In the genomic region with DNA sequence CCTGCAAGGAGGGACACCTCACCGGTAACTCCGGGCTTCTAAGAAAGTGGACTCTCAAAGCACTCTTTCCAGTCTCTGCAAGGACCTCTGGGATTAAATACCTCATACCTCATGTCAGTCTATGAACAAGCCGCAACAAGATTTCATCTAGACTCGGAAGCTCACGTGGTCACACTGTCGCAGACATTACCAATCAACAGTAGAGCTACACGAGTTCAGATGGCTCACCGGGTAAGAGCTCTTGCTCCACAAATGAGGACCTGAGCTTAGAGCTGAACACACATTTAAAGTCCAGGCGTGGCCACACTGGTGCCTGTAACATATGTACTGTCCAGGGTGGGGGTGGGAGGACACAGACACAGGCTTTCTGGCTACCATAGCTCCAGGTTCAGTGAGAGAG, we compare ENCODE assay signal across 20 mouse cellular contexts. TPM values are rescaled to one million over a fixed set of nuclear protein-coding genes. Genes with fewer than 3 reads are reported as not detected.
DNase-seq lines count a peak whose midpoint lies in the region; ATAC-seq and TF ChIP-seq lines count a peak whose summit lies in the region.
"Had no signal": no experiment of that assay in that cellular context is flagged by ENCODE, and none has a peak within 500 bp of the region (broad histone marks: within the 10 kb centered on the region; RNA-seq: fewer than 3 reads in every experiment).

No protein-coding gene starts in this region.

- no peaks in the 10 kb centered on the region for H3K9me3 ChIP-seq in embryonic facial prominence, embryonic 11.5 days (replicated peaks; ENCODE audit: control insufficient read depth, low read length)
- H3K9me3 ChIP-seq in embryonic facial prominence, embryonic 10.5 days: no peaks in the 10 kb centered on the region
- H3K9me3 ChIP-seq in heart, embryonic 15.5 days (replicated peaks): no peaks in the 10 kb centered on the region
- H3K9me3 ChIP-seq in lung, postnatal 0 days (ENCODE audit: low read length): no peaks in the 10 kb centered on the region
- H3K9me3 ChIP-seq: forebrain, embryonic 13.5 days; hindbrain, embryonic 13.5 days; kidney, embryonic 15.5 days had no signal

- no peaks in the 10 kb centered on the region for H3K36me3 ChIP-seq in embryonic facial prominence, embryonic 11.5 days (replicated peaks; ENCODE audit: control insufficient read depth, insufficient read depth, low read depth, low read length)
- H3K36me3 ChIP-seq in embryonic facial prominence, embryonic 10.5 days (replicated peaks): no peaks in the 10 kb centered on the region
- no peaks in the 10 kb centered on the region for H3K36me3 ChIP-seq in heart, embryonic 15.5 days
- no peaks in the 10 kb centered on the region for H3K36me3 ChIP-seq in lung, postnatal 0 days (ENCODE audit: insufficient read depth, low read length)
- H3K36me3 ChIP-seq: hindbrain, embryonic 13.5 days; kidney, embryonic 15.5 days; limb, embryonic 13.5 days had no signal

- no peak for TF ChIP-seq CTCF in lung, postnatal 0 days (IDR thresholded peaks at IDR 0.05)
- no peak for TF ChIP-seq CTCF in lung, adult 2 months (IDR thresholded peaks at IDR 0.05; ENCODE audit: insufficient read depth, low read length)

- TF ChIP-seq EP300 in lung, postnatal 0 days (IDR thresholded peaks at IDR 0.05): no peak

- intact Hi-C loops in heart, postnatal 36 days (cut with DNase I): no loop called here

- WGBS in embryonic facial prominence, embryonic 11.5 days: 86% methylated on average over 9 of the region's 9 CpGs
- WGBS in embryonic facial prominence, embryonic 10.5 days: 89% methylated on average over 9 of the region's 9 CpGs
- WGBS in heart, embryonic 15.5 days: 71% methylated on average over 9 of the region's 9 CpGs
- WGBS in lung, postnatal 0 days: 56% methylated on average over 9 of the region's 9 CpGs
- 64% methylated on average over 9 of the region's 9 CpGs for WGBS in lung, adult 2 months

- H3K27ac ChIP-seq in embryonic facial prominence, embryonic 11.5 days (replicated peaks; ENCODE audit: low read depth, low read length): no peak overlapping the region
- no peak overlapping the region for H3K27ac ChIP-seq in embryonic facial prominence, embryonic 10.5 days (replicated peaks)
- peak overlapping the region; percentile 25 for H3K27ac ChIP-seq in heart, embryonic 15.5 days
- no peak overlapping the region for H3K27ac ChIP-seq in lung, postnatal 0 days (ENCODE audit: low read length)
- H3K27ac ChIP-seq: forebrain, embryonic 13.5 days; hindbrain, embryonic 13.5 days; kidney, embryonic 15.5 days; limb, embryonic 13.5 days had no signal

- H3K9ac ChIP-seq in embryonic facial prominence, embryonic 11.5 days (replicated peaks; ENCODE audit: low read length): no peak overlapping the region
- H3K9ac ChIP-seq in heart, embryonic 15.5 days: no peak overlapping the region
- H3K9ac ChIP-seq in lung, postnatal 0 days (replicated peaks; ENCODE audit: low read depth): no peak overlapping the region
- H3K9ac ChIP-seq: forebrain, embryonic 13.5 days; hindbrain, embryonic 13.5 days; kidney, embryonic 15.5 days; limb, embryonic 13.5 days had no signal

- ATAC-seq in embryonic facial prominence, embryonic 11.5 days (replicated peaks; ENCODE audit: insufficient number of reproducible peaks, low FRiP score, low TSS enrichment, low read depth): no peak; the same call in 1 of the 2 replicates
- ATAC-seq in heart, embryonic 15.5 days (replicated peaks; ENCODE audit: insufficient number of reproducible peaks, insufficient read depth, low FRiP score, low read depth): no peak
- peak; percentile 64 for ATAC-seq in lung, postnatal 0 days
- ATAC-seq: CD4-positive, CD25-positive, alpha-beta regulatory T cell, adult 4 months; forebrain, embryonic 13.5 days; intestine, embryonic 16.5 days; midbrain, embryonic 16.5 days had no signal

- no peak overlapping the region for H3K4me3 ChIP-seq in embryonic facial prominence, embryonic 11.5 days (ENCODE audit: low read depth, low read length)
- no peak overlapping the region for H3K4me3 ChIP-seq in embryonic facial prominence, embryonic 10.5 days
- H3K4me3 ChIP-seq in heart, embryonic 15.5 days: no peak overlapping the region
- no peak overlapping the region for H3K4me3 ChIP-seq in lung, postnatal 0 days (ENCODE audit: low read depth, low read length)
- H3K4me3 ChIP-seq in lung, adult 2 months (replicated peaks; ENCODE audit: extremely low read depth, low read depth, low read length): no peak overlapping the region
- H3K4me3 ChIP-seq: forebrain, embryonic 13.5 days; hindbrain, embryonic 13.5 days; kidney, embryonic 15.5 days; limb, embryonic 13.5 days had no signal

- H3K4me2 ChIP-seq in embryonic facial prominence, embryonic 11.5 days (ENCODE audit: low read depth, low read length): no peak overlapping the region
- 0 out of 2 replicates have a peak overlapping the region, but pooled peaks have one; percentile 0 for H3K4me2 ChIP-seq in heart, embryonic 15.5 days
- 0 out of 2 replicates have a peak overlapping the region, but pooled peaks have one; percentile 4 for H3K4me2 ChIP-seq in lung, postnatal 0 days (replicated peaks; ENCODE audit: low read depth, low read length)
- H3K4me2 ChIP-seq: forebrain, embryonic 13.5 days; hindbrain, embryonic 13.5 days; kidney, embryonic 15.5 days; limb, embryonic 13.5 days had no signal

- DNase-seq in embryonic facial prominence, embryonic 11.5 days (ENCODE audit: low spot score): peak; percentile 42
- no peak for DNase-seq in embryonic facial prominence, embryonic 10.5 days (ENCODE audit: low spot score)
- no peak for DNase-seq in heart, postnatal 36 days
- peak; percentile 72 for DNase-seq in lung, postnatal 0 days (ENCODE audit: low spot score)
- DNase-seq in lung, adult 2 months: no peak
- no peak for DNase-seq in urinary bladder, adult 2 months (ENCODE audit: low spot score)
- no peak for DNase-seq in gastrocnemius, adult 8-10 months (ENCODE audit: low spot score in 2 of 2)
- DNase-seq: adrenal gland, postnatal 14 days; cerebellum, adult 18-20 months; cerebellum, postnatal 36 days; lung, adult 18-20 months; thymus, postnatal 25 days had no signal

- no peaks in the 10 kb centered on the region for H3K27me3 ChIP-seq in embryonic facial prominence, embryonic 11.5 days (ENCODE audit: control insufficient read depth, insufficient read depth, low read length)
- H3K27me3 ChIP-seq in embryonic facial prominence, embryonic 10.5 days (replicated peaks; ENCODE audit: low read depth, poor library complexity, severe bottlenecking): no peaks in the 10 kb centered on the region
- no peaks in the 10 kb centered on the region for H3K27me3 ChIP-seq in heart, embryonic 15.5 days
- H3K27me3 ChIP-seq in lung, postnatal 0 days (replicated peaks; ENCODE audit: insufficient read depth, low read length): no peaks in the 10 kb centered on the region
- H3K27me3 ChIP-seq: forebrain, embryonic 13.5 days; hindbrain, embryonic 13.5 days; kidney, embryonic 15.5 days; limb, embryonic 13.5 days had no signal

- TF ChIP-seq POLR2A in lung, adult 2 months (IDR thresholded peaks at IDR 0.05; ENCODE audit: borderline replicate concordance, extremely low read depth, low read depth, low read length): no peak

- H3K4me1 ChIP-seq in embryonic facial prominence, embryonic 11.5 days (ENCODE audit: control insufficient read depth, insufficient read depth, low read length): no peaks in the 10 kb centered on the region
- peaks cover 26% of the 10 kb centered on the region for H3K4me1 ChIP-seq in embryonic facial prominence, embryonic 10.5 days
- H3K4me1 ChIP-seq in heart, embryonic 15.5 days (replicated peaks): peaks cover 48% of the 10 kb centered on the region
- H3K4me1 ChIP-seq in lung, postnatal 0 days (ENCODE audit: insufficient read depth, low read depth, low read length): peaks cover 13% of the 10 kb centered on the region; the same call in 1 of the 2 replicates
- H3K4me1 ChIP-seq in lung, adult 2 months (ENCODE audit: control insufficient read depth, insufficient read depth, low read length): 0 out of 2 replicates have a peak, but pooled peaks cover 2% of the 10 kb centered on the region

RNA-seq across cellular contexts. Expression of a gene that starts 46.4 kb away (rescaled TPM):
- 34.8 and 36.0 TPM in 2 replicates for polyA plus RNA-seq in embryonic facial prominence, embryonic 11.5 days (2014; fragmentation: Nextera tagmentation; extraction: Ambion mirVana)
- 26.5 and 28.4 TPM in 2 replicates for polyA plus RNA-seq in embryonic facial prominence, embryonic 10.5 days (2016; fragmentation: Nextera tagmentation; extraction: Ambion mirVana)
- polyA plus RNA-seq in heart, embryonic 15.5 days (2015; fragmentation: Nextera tagmentation; extraction: Ambion mirVana): 74.3 and 85.4 TPM in 2 replicates
- 100 to 1,000 TPM; 139 to 176 TPM for total RNA-seq in heart, postnatal 36 days (2021)
- polyA plus RNA-seq in lung, postnatal 0 days (2015; fragmentation: Nextera tagmentation; extraction: Ambion mirVana): 101 and 106 TPM in 2 replicates
- polyA plus RNA-seq in lung, adult 2 months (2012; rRNA removed): 101 and 116 TPM in 2 replicates
- 191 and 224 TPM in 2 replicates for polyA plus RNA-seq in urinary bladder, adult 2 months (2012; rRNA removed)
- 10 to 100 TPM; 34.7 to 54.8 (median 46.8) TPM for total RNA-seq in gastrocnemius, adult 8-10 months (2022)

Comparison
In these comparisons a context has a peak if more than half of its experiments do, and no peak if none do; other contexts are left out.
1. DNase-seq: peak in embryonic facial prominence, embryonic 11.5 days (single experiment) and lung, postnatal 0 days (single experiment); none in embryonic facial prominence, embryonic 10.5 days (single experiment), heart, postnatal 36 days (0 of 2), lung, adult 2 months (single experiment), urinary bladder, adult 2 months (single experiment) and gastrocnemius, adult 8-10 months (0 of 2).